Mouse (Mus musculus) intestine, postnatal 0 days (tissue): ENCODE results near the gene Loxl1. TPM values are rescaled to one million over a fixed set of nuclear protein-coding genes. Genes with fewer than 3 reads are reported as not detected.
"Not testable (repeated sequence)": the region's sequence is repeated elsewhere in the genome, so short reads cannot be mapped to it uniquely, and the experiment has no call there.

ENCODE experiments used
- ATAC-seq: fragments of 200-750 bp; cut with Nextera tagmentation; 2 replicates; pipeline ENCODE4 v1.8.0; 2017; ENCODE audit warnings: mild to moderate bottlenecking, moderate TSS enrichment, moderate library complexity
- H3K27ac ChIP-seq: fragments of 300-500 bp; sonication (generic); 2 replicates; pipeline ENCODE4 v1.5.1; 2014; ENCODE audit warnings: mild to moderate bottlenecking, low read depth, low read length, moderate library complexity
- H3K27me3 ChIP-seq: fragments of 300-500 bp; sonication (generic); replicated peaks from 2 replicates; pipeline ENCODE4 v1.6.1; 2014; ENCODE audit warnings: low read length, mixed read lengths; ENCODE audit not compliant: control insufficient read depth, insufficient read depth
- H3K36me3 ChIP-seq: fragments of 300-500 bp; sonication (generic); 2 replicates; pipeline ENCODE4 v1.6.1; 2014; ENCODE audit warnings: mild to moderate bottlenecking, moderate library complexity; ENCODE audit not compliant: control insufficient read depth, insufficient read depth
- H3K4me1 ChIP-seq: fragments of 300-500 bp; sonication (generic); replicated peaks from 2 replicates; pipeline ENCODE4 v1.6.1; 2014; ENCODE audit warnings: antibody characterized with exemption, low read length, mixed read lengths; ENCODE audit not compliant: control insufficient read depth, insufficient read depth
- H3K4me2 ChIP-seq: fragments of 300-500 bp; sonication (generic); replicated peaks from 2 replicates; pipeline ENCODE4 v1.6.1; 2014; ENCODE audit warnings: low read depth, mild to moderate bottlenecking, moderate library complexity
- H3K4me3 ChIP-seq: fragments of 300-500 bp; sonication (generic); 2 replicates; pipeline ENCODE4 v1.5.1; 2014; ENCODE audit warnings: low read depth, low read length
- H3K9ac ChIP-seq: fragments of 300-500 bp; sonication (generic); 2 replicates; pipeline ENCODE4 v1.6.1; 2014; ENCODE audit warnings: mild to moderate bottlenecking, low read depth, low read length
- H3K9me3 ChIP-seq: fragments of 300-500 bp; sonication (generic); 2 replicates; pipeline ENCODE4 v1.6.1; 2016; ENCODE audit warnings: mixed run types; ENCODE audit not compliant: control insufficient read depth
- CTCF ChIP-seq: sonication (generic); IDR thresholded peaks from 2 replicates; pipeline ENCODE4 v1.5.1; 2016; ENCODE audit warnings: low read depth, mild to moderate bottlenecking, control low read depth, antibody characterized with exemption, moderate library complexity
- WGBS: fragments of 180-500 bp; shearing (Covaris S2); extraction: QIAGEN DNeasy Blood & Tissue Kit; methylation state at CpG from one replicate; pipeline ENCODE4 v1.1.7; 2014; 5-methylcytosine and 5-hydroxymethylcytosine counted together
- polyA plus RNA-seq: library from polyadenylated mRNA; unstranded; fragments of >200 nt; fragmentation: Nextera tagmentation; extraction: Ambion mirVana; gene quantifications from 2 replicates; pipeline ENCODE4 v1.2.1, GENCODE M21; 2015

The Loxl1 gene
- polyA plus RNA-seq, 1 experiment from 2014 or later: 21.6 TPM

DNA sequence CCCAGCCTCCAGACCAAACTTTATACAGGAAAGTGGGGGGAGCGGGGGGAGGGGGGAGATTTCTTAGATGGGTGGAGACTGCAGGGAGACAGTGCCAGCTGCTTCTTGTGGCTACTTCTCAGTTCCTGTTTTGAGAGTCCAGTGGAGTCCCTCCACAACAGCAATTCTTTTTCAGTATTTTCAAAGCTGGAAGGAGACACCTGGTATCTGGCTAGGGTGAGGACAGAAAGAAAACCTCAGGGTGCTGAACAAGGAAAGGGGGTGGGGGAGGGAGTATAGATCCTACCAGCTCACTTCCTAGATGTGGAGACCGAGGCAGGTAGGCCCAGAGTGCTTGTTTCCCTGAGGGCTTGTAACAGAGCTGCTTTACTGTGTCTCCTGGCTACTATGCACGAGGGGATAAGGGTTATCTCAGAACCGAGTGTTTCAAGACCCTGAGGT lies 46.4 kb downstream of the Loxl1 start:
- no peak overlapping the region for H3K4me2 ChIP-seq
- no peaks in the 10 kb centered on the region for H3K4me1 ChIP-seq
- H3K36me3 ChIP-seq: peaks cover 11% of the 10 kb centered on the region
- no peaks in the 10 kb centered on the region for H3K9me3 ChIP-seq
- TF ChIP-seq CTCF: no peak
- WGBS: 38% methylated on average over 4 of the region's 4 CpGs
- no peak for ATAC-seq
- H3K27me3 ChIP-seq: no peaks in the 10 kb centered on the region
- H3K9ac ChIP-seq: no peak overlapping the region
- H3K27ac ChIP-seq: no peak overlapping the region
- H3K4me3 ChIP-seq: no peak overlapping the region

DNA sequence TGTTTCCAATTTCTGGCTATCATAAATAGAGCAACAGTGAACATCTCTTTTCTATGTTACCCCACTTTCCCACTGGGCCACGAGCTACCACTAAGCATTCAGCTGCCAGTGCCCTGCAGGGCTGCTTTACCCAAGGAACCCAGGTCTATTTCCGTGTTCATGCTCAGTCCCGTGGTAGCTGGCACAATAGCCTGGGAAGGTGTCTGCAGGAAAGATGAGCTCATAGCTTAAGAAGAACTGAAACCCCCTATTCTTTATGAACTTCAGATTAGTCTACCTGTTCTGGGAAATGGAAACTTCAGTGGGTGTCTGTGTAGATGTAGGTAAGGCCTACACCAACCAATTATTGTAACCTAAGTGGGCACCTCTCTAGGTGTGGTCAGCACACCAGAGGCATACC lies 47.6 kb downstream of the Loxl1 start:
- no peaks in the 10 kb centered on the region for H3K4me1 ChIP-seq
- no peak overlapping the region for H3K27ac ChIP-seq
- no peak overlapping the region for H3K9ac ChIP-seq
- WGBS: 71% methylated on average over 3 of the region's 3 CpGs
- no peak for ATAC-seq
- TF ChIP-seq CTCF: no peak
- H3K4me2 ChIP-seq: no peak overlapping the region
- no peaks in the 10 kb centered on the region for H3K9me3 ChIP-seq
- H3K4me3 ChIP-seq: no peak overlapping the region
- no peaks in the 10 kb centered on the region for H3K27me3 ChIP-seq
- peaks cover 18% of the 10 kb centered on the region for H3K36me3 ChIP-seq

DNA sequence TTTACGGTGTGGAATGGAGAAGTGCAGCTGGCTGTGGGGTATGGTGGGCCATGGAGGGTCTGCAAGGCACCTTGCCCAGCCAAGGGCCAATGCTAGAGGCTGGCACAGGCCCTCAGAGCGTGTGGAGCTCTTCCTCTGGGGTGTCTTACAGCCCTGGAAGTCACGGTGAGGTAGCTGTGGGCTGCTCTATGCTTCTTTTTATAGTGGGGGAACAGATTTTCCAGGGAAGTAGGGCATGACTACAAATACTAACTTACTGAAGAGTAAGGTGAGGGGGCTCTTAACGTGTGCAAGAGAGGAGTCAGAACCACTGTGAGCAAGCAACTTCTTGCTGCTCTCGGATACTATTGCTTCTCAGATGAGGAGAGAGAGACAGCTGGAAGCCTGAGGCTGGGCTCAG lies 50.5 kb downstream of the Loxl1 start:
- H3K4me2 ChIP-seq: no peak overlapping the region
- no peaks in the 10 kb centered on the region for H3K27me3 ChIP-seq
- H3K36me3 ChIP-seq: peaks cover 30% of the 10 kb centered on the region
- no peak for ATAC-seq
- no peak overlapping the region for H3K27ac ChIP-seq
- no peak overlapping the region for H3K4me3 ChIP-seq
- WGBS: 98% methylated on average over 5 of the region's 5 CpGs
- no peaks in the 10 kb centered on the region for H3K4me1 ChIP-seq
- no peak overlapping the region for H3K9ac ChIP-seq
- H3K9me3 ChIP-seq: no peaks in the 10 kb centered on the region
- TF ChIP-seq CTCF: no peak

DNA sequence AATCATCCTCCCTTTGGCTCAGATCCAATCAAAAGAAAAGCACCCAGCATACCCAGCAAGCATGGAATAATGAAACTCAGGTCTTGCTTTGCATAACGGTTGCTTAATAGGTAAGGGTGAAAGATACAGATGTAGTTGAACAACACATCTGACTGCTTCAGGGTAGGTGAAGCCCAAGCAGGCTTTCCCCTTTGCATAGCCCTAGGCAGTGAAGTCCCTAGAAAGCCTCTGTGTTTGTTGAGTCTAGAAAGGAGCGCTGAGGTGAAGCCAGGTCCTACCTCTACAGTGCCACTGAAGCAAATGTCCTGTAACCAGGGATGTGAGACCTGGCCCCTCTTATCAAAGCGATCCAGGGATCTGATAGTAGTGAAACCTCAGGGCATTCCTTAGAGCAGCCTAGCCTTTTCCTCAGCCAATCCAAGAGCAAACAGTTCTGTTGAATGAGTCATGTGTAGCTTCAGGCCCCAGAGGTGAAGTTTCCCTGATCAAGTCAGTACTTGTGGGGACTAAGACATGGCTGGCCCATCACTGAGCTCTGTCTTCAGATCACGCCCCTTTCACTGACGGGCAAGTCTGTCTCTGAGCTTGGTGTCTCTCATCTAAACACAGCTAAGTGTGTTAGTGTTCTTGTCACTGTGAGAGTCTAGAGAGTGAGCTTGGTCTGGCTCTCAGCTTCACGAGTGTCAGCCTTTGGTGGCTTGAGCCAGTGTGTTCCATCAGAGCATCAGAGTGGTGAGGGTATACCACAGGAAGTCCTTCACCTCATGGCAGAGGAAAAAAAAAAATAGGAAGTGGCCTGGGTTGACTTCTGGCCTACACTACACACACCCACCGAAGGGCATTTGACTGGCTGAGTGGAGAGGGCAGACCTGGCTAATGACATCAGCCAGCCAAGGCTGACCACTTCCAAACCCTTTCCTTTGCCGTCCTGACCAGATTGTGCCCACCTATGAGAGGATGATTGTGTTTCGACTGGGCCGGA lies 57.0 kb downstream of the Loxl1 start:
- 91% methylated on average over 10 of the region's 10 CpGs for WGBS

DNA sequence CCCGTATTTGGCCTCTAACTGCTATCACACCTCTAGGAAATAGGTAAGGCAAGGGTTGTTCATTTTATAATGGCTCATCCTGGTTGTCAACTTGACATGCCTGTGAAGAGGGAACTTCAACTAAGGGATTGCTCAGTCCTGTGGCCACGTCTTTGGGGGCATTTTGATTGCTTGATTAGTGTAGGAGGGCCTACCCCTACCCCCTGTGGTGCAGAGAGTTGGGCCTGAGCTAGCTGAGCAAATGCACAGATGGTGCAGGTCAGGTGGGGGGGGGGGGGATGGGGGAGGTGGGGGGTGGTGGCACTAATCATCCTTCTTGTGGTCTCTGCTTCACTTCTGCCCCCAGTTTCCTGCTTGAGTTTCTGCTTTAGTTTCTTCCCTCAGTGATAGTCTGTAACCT lies 57.9 kb downstream of the Loxl1 start:
- TF ChIP-seq CTCF: no peak
- no peaks in the 10 kb centered on the region for H3K27me3 ChIP-seq
- no peak for ATAC-seq
- H3K4me2 ChIP-seq: no peak overlapping the region
- 60% methylated on average over 2 of the region's 2 CpGs for WGBS
- no peaks in the 10 kb centered on the region for H3K9me3 ChIP-seq
- H3K9ac ChIP-seq: no peak overlapping the region
- peaks cover 19% of the 10 kb centered on the region; the same call in 1 of the 2 replicates for H3K36me3 ChIP-seq
- H3K4me1 ChIP-seq: 0 out of 2 replicates have a peak, but pooled peaks cover 3% of the 10 kb centered on the region
- no peak overlapping the region for H3K27ac ChIP-seq
- no peak overlapping the region for H3K4me3 ChIP-seq

More for the DNA sequence above, 57.0 kb downstream of the Loxl1 start:
- no peak for TF ChIP-seq CTCF
- H3K9me3 ChIP-seq: no peaks in the 10 kb centered on the region
- peaks cover 22% of the 10 kb centered on the region; the same call in 1 of the 2 replicates for H3K36me3 ChIP-seq
- H3K4me2 ChIP-seq: no peak overlapping the region
- H3K9ac ChIP-seq: no peak overlapping the region
- no peak overlapping the region for H3K4me3 ChIP-seq
- no peaks in the 10 kb centered on the region for H3K27me3 ChIP-seq
- H3K27ac ChIP-seq: no peak overlapping the region
- no peak for ATAC-seq
- 0 out of 2 replicates have a peak, but pooled peaks cover 3% of the 10 kb centered on the region for H3K4me1 ChIP-seq

DNA sequence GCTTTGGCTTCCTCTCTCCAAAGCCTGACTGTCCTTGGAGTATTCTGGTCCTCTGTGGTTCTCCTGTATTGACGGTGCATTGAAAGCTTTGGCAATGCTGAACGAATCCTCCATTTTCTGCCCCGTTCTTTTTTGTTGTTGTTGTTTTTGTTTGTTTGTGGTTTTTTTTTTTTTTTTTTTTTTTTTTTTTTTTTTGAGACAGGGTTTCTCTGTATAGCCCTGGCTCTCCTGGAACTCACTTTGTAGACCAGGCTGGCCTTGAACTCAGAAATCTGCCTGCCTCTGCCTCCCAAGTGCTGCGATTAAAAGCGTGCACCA lies 59.2 kb downstream of the Loxl1 start:
- not testable (repeated sequence) for H3K27ac ChIP-seq, H3K4me1 ChIP-seq, H3K27me3 ChIP-seq, ATAC-seq, H3K9me3 ChIP-seq
- peak overlapping the region; percentile 90 for H3K4me2 ChIP-seq
- peaks cover 16% of the 10 kb centered on the region; the same call in 1 of the 2 replicates for H3K36me3 ChIP-seq
- H3K9ac ChIP-seq: peak overlapping the region; percentile 58
- WGBS: 60% methylated on average over 5 of the region's 5 CpGs
- H3K4me3 ChIP-seq: peak overlapping the region; percentile 70
